Mouse (Mus musculus) stomach, embryonic 14.5 days (tissue): ENCODE results near the gene Rpl9. TPM values are rescaled to one million over a fixed set of nuclear protein-coding genes. Genes with fewer than 3 reads are reported as not detected.
A peak's percentile ranks its signal among the peaks of the same experiment; 100 is the strongest.

Source experiments
- ATAC-seq: fragments of 200-750 bp; cut with Nextera tagmentation; 2 replicates; pipeline ENCODE4 v1.8.0; 2017; ENCODE audit warnings: low read depth, moderate TSS enrichment; ENCODE audit not compliant: insufficient number of reproducible peaks, insufficient read depth, low FRiP score
- H3K27ac ChIP-seq: fragments of 300-500 bp; sonication (generic); 2 replicates; pipeline ENCODE4 v1.5.1; 2014; ENCODE audit warnings: mild to moderate bottlenecking, low read length, moderate library complexity, mixed read lengths
- H3K27me3 ChIP-seq: fragments of 300-500 bp; sonication (generic); 2 replicates; pipeline ENCODE4 v1.6.1; 2014; ENCODE audit warnings: low read length, control low read depth, mixed read lengths; ENCODE audit not compliant: control insufficient read depth, insufficient read depth
- H3K36me3 ChIP-seq: fragments of 300-500 bp; sonication (generic); 2 replicates; pipeline ENCODE4 v1.6.1; 2014; ENCODE audit warnings: mild to moderate bottlenecking, control low read depth, low read length, moderate library complexity, mixed read lengths; ENCODE audit not compliant: control insufficient read depth, insufficient read depth
- H3K4me1 ChIP-seq: fragments of 300-500 bp; sonication (generic); 2 replicates; pipeline ENCODE4 v1.6.1; 2014; ENCODE audit warnings: low read length, control low read depth, mixed read lengths; ENCODE audit not compliant: control insufficient read depth, insufficient read depth
- H3K4me2 ChIP-seq: fragments of 300-500 bp; sonication (generic); replicated peaks from 2 replicates; pipeline ENCODE4 v1.6.1; 2014; ENCODE audit warnings: low read depth, low read length, control low read depth
- H3K4me3 ChIP-seq: fragments of 300-500 bp; sonication (generic); 2 replicates; pipeline ENCODE4 v1.5.1; 2014; ENCODE audit warnings: low read depth, low read length, control low read depth
- H3K9ac ChIP-seq: fragments of 300-500 bp; sonication (generic); replicated peaks from 2 replicates; pipeline ENCODE4 v1.6.1; 2014; ENCODE audit warnings: low read depth, mild to moderate bottlenecking, control low read depth, low read length, moderate library complexity, mixed read lengths
- H3K9me3 ChIP-seq: fragments of 300-500 bp; sonication (generic); 2 replicates; pipeline ENCODE4 v1.6.1; 2016; ENCODE audit warnings: low read depth, low read length, control low read depth; ENCODE audit not compliant: control insufficient read depth
- WGBS: fragments of 180-500 bp; shearing (Covaris S2); extraction: QIAGEN DNeasy Blood & Tissue Kit; methylation state at CpG from one replicate; pipeline ENCODE4 v1.1.7; 2014; 5-methylcytosine and 5-hydroxymethylcytosine counted together
- polyA plus RNA-seq: library from polyadenylated mRNA; unstranded; fragments of >200 nt; fragmentation: Nextera tagmentation; extraction: Ambion mirVana; gene quantifications from 2 replicates; pipeline ENCODE4 v1.2.1, GENCODE M21; 2014

The Rpl9 gene
- 1,227 and 1,298 TPM in 2 replicates for polyA plus RNA-seq

DNA sequence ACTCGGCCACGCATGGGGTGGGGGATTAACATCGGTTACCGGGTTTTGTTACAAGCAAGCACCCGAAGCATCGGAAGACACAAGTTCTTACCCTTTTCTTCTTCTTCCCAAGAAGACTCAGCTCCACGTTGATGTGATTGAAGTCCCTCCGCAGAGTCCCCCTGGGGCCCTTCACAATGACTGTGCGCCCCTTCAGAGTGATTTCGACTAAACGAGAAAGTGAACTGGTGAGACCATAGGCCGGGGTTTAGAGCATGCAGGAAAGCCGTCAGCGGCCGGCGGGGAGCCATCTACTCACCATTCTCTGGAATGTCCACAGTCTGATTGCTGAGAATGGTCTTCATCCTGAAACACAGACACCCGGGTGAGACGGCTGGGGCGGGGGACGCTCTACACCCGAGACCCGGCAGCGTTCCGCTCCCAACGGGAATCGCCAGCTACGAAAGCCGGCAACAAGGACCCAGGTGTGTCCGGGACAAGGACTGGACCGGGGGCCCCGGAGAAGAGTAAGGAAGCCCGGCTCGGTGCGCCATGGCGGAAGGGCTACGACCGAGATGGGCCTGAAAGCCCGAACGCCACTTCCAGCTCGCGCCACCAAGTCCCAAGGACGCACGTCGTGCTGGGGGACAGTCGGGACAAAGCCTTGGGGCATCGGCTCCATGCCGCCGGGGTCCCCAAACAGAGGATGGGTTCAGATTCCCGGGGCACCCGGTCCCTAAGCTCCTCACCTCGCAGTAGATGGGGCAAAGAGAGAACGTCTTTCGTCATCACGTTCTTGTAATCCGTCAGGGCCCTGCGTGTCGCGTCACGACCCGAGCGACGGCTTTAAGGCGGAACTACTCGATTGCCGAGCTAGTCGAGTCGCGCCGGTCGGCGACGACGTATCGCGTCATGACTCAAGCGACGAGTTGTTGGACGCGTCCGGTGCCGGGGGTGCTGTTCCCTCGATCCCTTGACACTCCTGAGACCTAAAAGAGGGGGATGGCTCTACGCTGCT, at the start of gene Rpl9, which contains the start of gene Lias:
Gene Rpl9, minus strand, starts transcription at position 797 of the 997 bp plus-strand sequence.
Gene Lias, plus strand, starts transcription at position 850 of the 997 bp plus-strand sequence.
- WGBS, result under 1% methylated on average over 81 of the region's 83 CpGs
- peaks cover 31% of the 10 kb centered on the region for H3K36me3 ChIP-seq
- H3K4me2 ChIP-seq, result peak within 1 kb of the TSS; percentile 85
- ATAC-seq, result peak; percentile 96
- peak within 1 kb of the TSS; percentile 89 for H3K27ac ChIP-seq
- H3K9ac ChIP-seq, result peak within 1 kb of the TSS; percentile 99
- H3K4me3 ChIP-seq, result peak within 1 kb of the TSS; percentile 99
- no peaks in the 10 kb centered on the region for H3K27me3 ChIP-seq
- H3K9me3 ChIP-seq, result no peaks in the 10 kb centered on the region
- H3K4me1 ChIP-seq, result peaks cover 8% of the 10 kb centered on the region; the same call in 1 of the 2 replicates

DNA sequence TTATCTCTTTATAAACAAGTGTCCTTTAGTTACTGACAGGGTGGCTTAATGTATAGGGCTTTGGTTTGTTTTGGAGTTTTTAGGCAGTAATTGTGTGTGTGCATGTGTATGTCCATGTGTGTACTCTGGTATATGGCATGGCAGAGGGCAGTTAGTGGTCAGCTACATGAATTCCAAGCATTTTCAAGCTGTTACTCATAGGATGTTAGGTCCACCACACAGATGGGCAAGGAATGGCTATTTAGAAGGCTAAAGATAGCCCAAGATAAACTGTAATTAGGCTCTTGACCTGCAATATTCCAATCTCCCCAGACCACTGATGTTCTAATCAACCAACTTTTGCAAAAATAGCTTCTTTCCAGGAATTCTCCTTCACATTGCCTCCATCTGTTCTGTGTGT, 46.8 kb upstream of the Rpl9 start:
- Histone ChIP-seq H3K36me3 (no peaks in the 10 kb centered on the region), H3K4me2 (no peak overlapping the region), H3K9ac (no peak overlapping the region), H3K4me3 (no peak overlapping the region), H3K4me1 (peaks cover 4% of the 10 kb centered on the region; the same call in 1 of the 2 replicates), H3K9me3 (no peaks in the 10 kb centered on the region), H3K27me3 (no peaks in the 10 kb centered on the region), H3K27ac (no peak overlapping the region)
- ATAC-seq, result no peak

DNA sequence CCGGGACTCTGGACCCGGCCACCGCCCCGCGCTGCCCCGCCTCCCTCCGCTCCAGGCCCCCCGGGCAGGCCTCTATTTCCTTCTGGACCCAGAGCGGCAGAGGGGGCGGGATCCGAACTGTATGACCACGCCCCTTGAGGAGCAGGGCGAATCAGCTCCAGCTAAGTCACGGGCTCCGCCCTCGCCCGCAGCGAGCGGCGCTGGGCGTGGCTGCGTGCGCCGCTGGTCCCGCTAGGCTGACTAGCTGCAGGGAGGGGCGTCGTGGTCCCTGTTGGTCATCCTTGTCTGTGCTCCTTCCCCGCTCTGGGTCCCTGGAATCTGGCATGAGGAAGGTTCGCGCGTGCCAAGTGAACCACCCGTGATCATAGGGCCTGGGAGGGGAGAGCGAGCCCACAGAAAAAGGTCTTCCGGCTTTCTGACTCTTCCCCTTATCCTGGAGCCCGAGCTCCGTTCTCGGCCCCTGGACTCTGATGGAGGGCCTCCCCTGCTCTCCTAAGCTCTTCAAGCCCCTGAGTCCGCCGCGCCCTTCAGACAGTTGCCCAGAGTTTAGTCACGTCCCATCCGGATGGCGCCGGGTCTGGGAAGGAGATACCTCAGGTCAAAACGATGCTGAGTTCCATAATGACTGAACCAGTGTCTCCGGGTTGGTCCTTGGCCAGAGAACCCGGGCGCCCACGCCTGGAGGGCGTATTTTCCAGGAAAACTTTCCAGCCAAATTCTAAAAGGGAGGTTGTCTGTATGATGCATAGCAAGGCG, 44.7 kb upstream of the Rpl9 start, which contains the start of gene Ugdh:
Gene Ugdh, minus strand, starts transcription at position 144 of the 756 bp plus-strand sequence.
- Histone ChIP-seq H3K4me3 (peak within 1 kb of the TSS; percentile 76), H3K27ac (peak within 1 kb of the TSS; percentile 87), H3K4me1 (peaks cover 4% of the 10 kb centered on the region; the same call in 1 of the 2 replicates), H3K4me2 (peak within 1 kb of the TSS; percentile 59), H3K36me3 (no peaks in the 10 kb centered on the region), H3K27me3 (no peaks in the 10 kb centered on the region), H3K9ac (peak within 1 kb of the TSS; percentile 78), H3K9me3 (no peaks in the 10 kb centered on the region)
- peak; percentile 98 for ATAC-seq
- under 1% methylated on average over 51 of the region's 51 CpGs for WGBS

DNA sequence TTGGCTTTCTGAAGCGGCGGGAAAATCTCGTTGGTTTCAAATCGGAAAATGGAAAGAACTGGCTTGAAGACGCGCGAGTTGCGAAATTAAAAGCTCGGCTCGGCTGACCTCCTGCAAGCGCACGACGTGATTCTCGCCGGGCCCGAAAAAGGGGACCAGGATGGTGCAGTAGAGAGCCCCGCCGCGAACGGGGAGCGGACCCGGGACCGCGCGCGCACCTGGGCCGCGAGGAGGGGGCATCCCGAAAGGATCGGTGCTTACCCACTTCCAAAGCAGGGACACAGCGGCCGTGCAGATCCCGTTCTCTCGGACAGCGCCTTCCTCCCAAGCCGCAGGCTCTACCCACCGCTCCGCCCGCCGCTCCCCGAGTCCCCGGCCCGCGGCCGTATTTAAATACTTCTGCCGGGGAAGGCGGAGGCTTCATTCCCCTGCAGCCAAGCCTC, 44.1 kb upstream of the Rpl9 start:
- Histone ChIP-seq H3K27me3 (no peaks in the 10 kb centered on the region), H3K4me1 (peaks cover 4% of the 10 kb centered on the region; the same call in 1 of the 2 replicates), H3K4me3 (peak overlapping the region; percentile 76), H3K9me3 (no peaks in the 10 kb centered on the region), H3K27ac (peak overlapping the region; percentile 79; the same call in 1 of the 2 replicates), H3K9ac (peak overlapping the region; percentile 78), H3K36me3 (no peaks in the 10 kb centered on the region), H3K4me2 (peak overlapping the region; percentile 59)
- 1% methylated on average over 46 of the region's 47 CpGs for WGBS
- ATAC-seq, result no peak

DNA sequence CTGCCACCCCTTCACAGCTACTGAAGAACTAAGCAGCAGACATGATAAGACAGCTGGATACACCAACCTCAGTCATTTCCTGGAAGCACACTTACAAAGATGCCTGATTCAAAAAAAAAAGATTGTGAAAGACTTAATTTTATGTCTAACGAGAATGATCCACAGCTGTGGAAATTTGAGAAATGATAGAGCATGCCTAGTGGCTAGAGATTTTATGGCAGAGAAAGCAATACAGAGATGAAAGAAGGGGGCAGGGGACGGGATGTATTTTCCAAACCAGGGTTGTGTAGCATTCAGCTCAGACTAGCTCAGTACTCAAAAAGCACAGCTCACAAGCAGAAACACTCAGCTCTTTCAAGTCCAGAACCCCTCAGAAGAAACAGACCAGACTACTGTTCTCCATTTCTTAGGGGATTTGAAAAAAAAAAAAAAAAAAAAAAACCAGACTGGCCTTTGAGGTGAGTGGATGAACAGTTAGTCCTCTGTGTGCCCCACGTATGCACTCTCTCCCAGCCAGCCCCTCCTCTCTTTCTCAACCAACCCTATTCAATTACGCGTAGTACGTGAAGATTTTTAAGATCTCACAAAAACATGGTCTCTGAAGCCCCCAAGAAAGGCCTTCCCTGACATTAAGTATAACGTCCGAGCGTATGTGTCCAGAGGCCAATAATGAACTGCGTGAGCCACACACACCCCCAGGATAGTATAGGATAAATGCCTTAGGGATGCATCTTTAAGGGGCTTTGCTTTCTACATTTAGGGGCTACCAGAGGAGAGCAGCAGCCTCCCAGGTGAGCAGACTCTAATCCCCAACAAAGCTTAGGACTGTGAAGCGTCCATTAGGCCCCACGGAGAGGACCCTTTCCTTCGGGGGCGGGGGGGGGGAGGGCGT, 43.5 kb upstream of the Rpl9 start:
- Histone ChIP-seq H3K27me3 (no peaks in the 10 kb centered on the region), H3K9ac (peak overlapping the region; percentile 78), H3K4me1 (peaks cover 4% of the 10 kb centered on the region; the same call in 1 of the 2 replicates), H3K4me3 (peak overlapping the region; percentile 76), H3K36me3 (no peaks in the 10 kb centered on the region), H3K9me3 (no peaks in the 10 kb centered on the region), H3K27ac (peak overlapping the region; percentile 79; the same call in 1 of the 2 replicates), H3K4me2 (peak overlapping the region; percentile 59)
- no peak for ATAC-seq
- 6% methylated on average over 15 of the region's 15 CpGs for WGBS

DNA sequence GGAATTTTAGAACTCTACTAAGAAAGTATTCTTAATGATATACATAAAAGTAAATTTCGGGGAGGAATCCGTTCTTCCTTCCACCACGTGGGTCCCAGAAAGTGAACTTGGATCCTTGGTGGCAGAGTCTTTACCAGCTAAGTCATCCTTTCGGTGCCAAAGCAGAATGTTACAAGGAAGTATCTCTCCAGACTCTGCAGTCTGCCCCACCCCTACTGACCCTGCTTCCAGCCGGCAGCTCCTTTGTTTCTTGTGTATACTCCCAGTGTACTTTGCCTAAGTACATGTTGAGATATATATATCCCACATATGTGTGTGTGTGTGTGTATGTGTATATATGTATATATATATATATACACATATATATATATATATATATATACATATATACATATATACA, 38.2 kb upstream of the Rpl9 start:
- WGBS, result 89% methylated on average over 5 of the region's 5 CpGs
- Histone ChIP-seq H3K27me3 (no peaks in the 10 kb centered on the region), H3K4me2 (no peak overlapping the region), H3K4me3 (no peak overlapping the region), H3K9me3 (no peaks in the 10 kb centered on the region), H3K9ac (no peak overlapping the region), H3K27ac (no peak overlapping the region), H3K4me1 (0 out of 2 replicates have a peak, but pooled peaks cover 4% of the 10 kb centered on the region), H3K36me3 (peaks cover 5% of the 10 kb centered on the region)
- ATAC-seq, result no peak

DNA sequence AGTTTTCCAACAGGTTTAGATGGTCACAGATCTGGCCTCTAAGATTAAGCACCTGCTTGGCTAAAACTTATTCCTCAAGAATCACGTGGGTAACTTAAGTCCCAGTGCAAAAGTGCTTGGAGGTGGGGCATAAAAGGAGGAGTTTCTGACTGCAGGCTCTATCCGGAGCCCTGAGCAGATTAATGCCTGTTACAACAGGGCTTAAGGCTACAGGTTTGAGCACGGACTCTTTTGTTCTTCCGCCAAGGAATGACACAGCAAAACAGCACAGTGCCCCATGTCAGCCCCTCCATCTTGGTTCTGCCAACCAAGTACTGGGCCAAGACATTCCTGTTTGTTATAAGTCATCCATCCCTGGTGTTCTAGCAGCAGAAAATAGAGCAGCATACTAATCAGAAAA, 37.1 kb upstream of the Rpl9 start:
- H3K4me1 ChIP-seq, result no peaks in the 10 kb centered on the region
- H3K27ac ChIP-seq, result no peak overlapping the region
- no peak overlapping the region for H3K4me2 ChIP-seq
- WGBS, result 40% methylated on average over 4 of the region's 4 CpGs
- no peaks in the 10 kb centered on the region for H3K27me3 ChIP-seq
- H3K9ac ChIP-seq, result no peak overlapping the region
- peaks cover 5% of the 10 kb centered on the region for H3K36me3 ChIP-seq
- H3K9me3 ChIP-seq, result no peaks in the 10 kb centered on the region
- no peak for ATAC-seq
- H3K4me3 ChIP-seq, result no peak overlapping the region
